Mouse (Mus musculus) myocyte (in vitro differentiated cells): ENCODE data around the gene Prcd. TPM values are rescaled to one million over a fixed set of nuclear protein-coding genes. Genes with fewer than 3 reads are reported as not detected.

Experiments used
- H3K27me3 ChIP-seq: one replicate; pipeline ENCODE4 v1.6.1; 2011; ENCODE audit not compliant: control insufficient read depth, insufficient read depth, insufficient read length
- H3K36me3 ChIP-seq: one replicate; pipeline ENCODE4 v1.6.1; 2011; ENCODE audit not compliant: control insufficient read depth, insufficient read depth
- H3K4me2 ChIP-seq: one replicate; pipeline ENCODE4 v1.6.1; 2011; ENCODE audit warnings: low read depth, control low read depth
- H3K4me3 ChIP-seq: one replicate; pipeline ENCODE4 v1.5.1; 2011; ENCODE audit warnings: mild to moderate bottlenecking, control low read depth, moderate library complexity
- H3K79me2 ChIP-seq: one replicate; pipeline ENCODE4 v1.6.1; 2011; ENCODE audit not compliant: control insufficient read depth, insufficient read depth
- H3ac ChIP-seq: one replicate; pipeline ENCODE4 v1.6.1; 2011; ENCODE audit not compliant: control insufficient read depth, insufficient read length
- CEBPB ChIP-seq: IDR thresholded peaks from 2 replicates; pipeline ENCODE4 v1.6.1; 2011; ENCODE audit warnings: mild to moderate bottlenecking, moderate library complexity; ENCODE audit not compliant: poor library complexity, insufficient read depth, severe bottlenecking
- E2F4 ChIP-seq: IDR thresholded peaks from one replicate; pipeline ENCODE4 v1.6.1; 2011; ENCODE audit warnings: mild to moderate bottlenecking, control low read depth, moderate library complexity; ENCODE audit not compliant: insufficient read depth
- MAX ChIP-seq: IDR thresholded peaks from one replicate; pipeline ENCODE4 v1.6.1; 2011; ENCODE audit warnings: low read depth, mild to moderate bottlenecking, control low read depth
- MYOD1 ChIP-seq, 3 experiments: IDR thresholded peaks; one replicate each; pipeline ENCODE4 v1.6.1; 2011; ENCODE audit warnings: control low read depth in 2 of 3, low read depth in 2 of 3, mild to moderate bottlenecking in 2 of 3, moderate library complexity in 1 of 3; ENCODE audit not compliant: insufficient read length in 2 of 3, control insufficient read depth in 1 of 3
- MYOG ChIP-seq, 3 experiments: IDR thresholded peaks; one replicate each; pipeline ENCODE4 v1.6.1; 2011; ENCODE audit warnings: control low read depth in 2 of 3, low read depth in 2 of 3, mild to moderate bottlenecking in 2 of 3; ENCODE audit not compliant: insufficient read length in 2 of 3, control insufficient read depth in 1 of 3, insufficient read depth in 1 of 3
- POLR2A ChIP-seq: IDR thresholded peaks from one replicate; pipeline ENCODE4 v1.6.1; 2011; ENCODE audit warnings: low read depth, mild to moderate bottlenecking, control low read depth, moderate library complexity; ENCODE audit not compliant: insufficient read length
- POLR2AphosphoS2 ChIP-seq: IDR thresholded peaks from one replicate; pipeline ENCODE4 v1.6.1; 2011; ENCODE audit warnings: low read depth, control low read depth; ENCODE audit not compliant: insufficient read length
- REST ChIP-seq: IDR thresholded peaks from one replicate; pipeline ENCODE4 v1.6.1; 2011; ENCODE audit warnings: mild to moderate bottlenecking, control low read depth, moderate library complexity; ENCODE audit not compliant: insufficient read depth, insufficient read length
- SRF ChIP-seq: IDR thresholded peaks from one replicate; pipeline ENCODE4 v1.6.1; 2011; ENCODE audit warnings: low read depth; ENCODE audit not compliant: control insufficient read depth, insufficient read length
- TCF12 ChIP-seq: IDR thresholded peaks from one replicate; pipeline ENCODE4 v1.6.1; 2011; ENCODE audit warnings: mild to moderate bottlenecking, control low read depth; ENCODE audit not compliant: poor library complexity, insufficient read depth, severe bottlenecking
- TCF3 ChIP-seq: IDR thresholded peaks from one replicate; pipeline ENCODE4 v1.6.1; 2011; ENCODE audit warnings: low read depth, control low read depth; ENCODE audit not compliant: insufficient read length
- USF1 ChIP-seq: IDR thresholded peaks from one replicate; pipeline ENCODE4 v1.6.1; 2011; ENCODE audit warnings: low read depth, mild to moderate bottlenecking, control low read depth, moderate library complexity
- polyA plus RNA-seq: library from polyadenylated mRNA; unstranded; fragments of >200 nt; fragmentation: generic; extraction: Trizol; gene quantifications from one replicate; pipeline ENCODE4 v1.2.1, GENCODE M21; 2012; ENCODE audit warnings: missing spikeins

The Prcd gene
- polyA plus RNA-seq, 1 experiment: 0.74 TPM

- H3K36me3 ChIP-seq: no peaks in the 10 kb centered on the region
- peak overlapping the region; percentile 73 for H3K4me2 ChIP-seq
- no peak overlapping the region for H3K4me3 ChIP-seq
- TF ChIP-seq POLR2A (no peak), TCF12 (no peak), CEBPB (no peak), POLR2AphosphoS2 (no peak), E2F4 (no peak), REST (no peak), SRF (no peak), USF1 (no peak), MYOD1 (IDR thresholded peaks at IDR 0.05; ENCODE audit: control insufficient read depth in 1 of 3, insufficient read length in 2 of 3, low read depth in 2 of 3) (no peak), MYOG (IDR thresholded peaks at IDR 0.05; ENCODE audit: control insufficient read depth in 1 of 3, insufficient read depth in 1 of 3, insufficient read length in 2 of 3, low read depth in 2 of 3) (no peak), MAX (no peak), TCF3 (no peak)
- no peaks in the 10 kb centered on the region for H3K79me2 ChIP-seq
- peak overlapping the region; percentile 2 for H3ac ChIP-seq
- peaks cover 6% of the 10 kb centered on the region for H3K27me3 ChIP-seq
Measured at GRCm38 (mm10) chr11:116653709-116654221, 431 bp downstream of the Prcd start.

DNA sequence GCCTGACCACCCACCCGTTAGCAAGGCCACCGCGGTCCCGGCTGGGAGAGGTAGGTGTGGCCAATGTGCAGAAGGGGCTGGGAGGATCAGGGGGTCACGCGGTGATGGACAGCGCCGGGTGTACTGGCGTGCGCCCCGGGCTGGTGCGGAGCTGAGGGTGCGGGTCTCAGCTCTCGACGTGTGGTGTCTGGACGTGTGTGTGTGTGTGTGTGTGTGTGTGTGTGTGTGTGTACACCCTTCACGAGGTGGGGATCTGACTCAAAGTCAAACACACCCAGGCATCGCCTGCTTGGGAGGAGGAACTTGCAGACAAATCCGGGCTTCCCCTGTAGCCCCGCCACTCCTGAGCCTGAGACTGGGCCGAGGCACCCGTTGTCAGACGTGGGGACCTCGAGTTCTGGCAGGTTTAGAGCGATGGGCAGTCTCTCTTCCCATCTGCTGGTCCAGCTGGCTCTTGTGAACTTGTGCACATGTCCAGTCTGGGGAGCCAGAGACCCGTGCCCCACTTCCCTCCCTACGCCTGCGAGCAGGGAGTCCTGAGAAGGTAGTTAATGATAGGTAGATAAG lies 1.0 kb downstream of the Prcd start, which contains the start of gene Cygb:
Gene Cygb, minus strand, starts transcription at position 59 of the 567 bp plus-strand sequence.
- TF ChIP-seq MAX (no peak), MYOD1 (IDR thresholded peaks at IDR 0.05; ENCODE audit: control insufficient read depth in 1 of 3, insufficient read length in 2 of 3, low read depth in 2 of 3) (peak in 2 of 3 experiments; percentile 89 to 96)
- H3K27me3 ChIP-seq: peaks cover 6% of the 10 kb centered on the region
- H3ac ChIP-seq: peak within 1 kb of the TSS; percentile 2
- peak within 1 kb of the TSS; percentile 73 for H3K4me2 ChIP-seq
- H3K4me3 ChIP-seq: no peak within 1 kb of the TSS
- H3K79me2 ChIP-seq: no peaks in the 10 kb centered on the region
- H3K36me3 ChIP-seq: no peaks in the 10 kb centered on the region

- H3K27me3 ChIP-seq: peaks cover 6% of the 10 kb centered on the region
- peak overlapping the region; percentile 8 for H3K4me3 ChIP-seq
- no peak for TF ChIP-seq POLR2A
- TF ChIP-seq MYOG (IDR thresholded peaks at IDR 0.05; ENCODE audit: control insufficient read depth in 1 of 3, insufficient read depth in 1 of 3, insufficient read length in 2 of 3, low read depth in 2 of 3): no peak
- no peak for TF ChIP-seq MAX
- no peak for TF ChIP-seq TCF12
- no peak for TF ChIP-seq REST
- TF ChIP-seq TCF3: no peak
- no peak for TF ChIP-seq CEBPB
- H3K79me2 ChIP-seq: no peaks in the 10 kb centered on the region
- peak overlapping the region; percentile 81 for H3K4me2 ChIP-seq
- no peaks in the 10 kb centered on the region for H3K36me3 ChIP-seq
- H3ac ChIP-seq: no peak overlapping the region
Measured at GRCm38 (mm10) chr11:116656348-116657191, 3.2 kb downstream of the Prcd start.

DNA sequence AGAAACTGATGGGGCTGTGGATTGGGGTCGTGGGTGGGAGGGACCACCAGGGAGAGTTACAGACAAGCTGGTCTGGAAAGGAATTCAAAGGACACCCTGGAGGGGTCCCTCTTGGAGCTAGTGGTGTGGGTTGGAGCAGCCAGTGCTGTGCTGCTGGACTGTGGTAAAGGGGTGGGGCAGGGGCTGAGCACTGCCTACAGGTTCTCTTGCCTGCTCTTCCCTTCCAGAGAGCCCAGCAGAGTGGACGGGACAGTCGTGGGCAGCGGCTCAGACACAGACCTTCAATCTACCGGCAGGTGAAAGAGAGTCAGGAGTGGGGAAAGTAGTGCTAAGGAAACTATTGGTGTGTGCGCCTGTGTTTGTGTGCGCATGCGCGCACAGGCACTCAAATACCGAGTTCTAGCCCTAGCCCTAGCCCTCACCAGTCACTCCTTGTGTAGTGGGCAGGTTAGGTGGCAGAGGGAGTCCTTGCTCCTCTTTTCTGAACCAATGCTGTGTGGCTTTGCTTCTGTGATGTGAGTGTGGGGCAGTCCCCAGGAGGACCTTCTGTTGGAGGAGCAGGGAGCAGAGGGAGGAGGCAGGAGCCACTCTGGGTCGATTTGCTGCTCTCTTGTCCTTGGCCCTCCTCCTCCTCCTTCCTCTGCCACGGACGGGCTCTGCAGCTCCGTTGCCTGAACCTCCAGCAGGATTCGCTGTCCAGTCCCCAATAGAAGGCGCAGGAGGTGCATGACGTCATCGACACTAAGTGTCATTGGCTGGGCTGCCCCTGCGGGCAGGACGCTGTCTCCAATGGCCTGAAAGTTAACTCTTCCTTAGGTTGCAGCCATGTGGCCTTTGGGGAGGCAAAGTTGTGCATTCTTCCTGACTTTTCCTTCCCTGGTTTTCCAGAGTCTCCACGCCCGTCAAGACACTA lies 4.2 kb downstream of the Prcd start:
- Histone ChIP-seq H3K79me2 (no peaks in the 10 kb centered on the region), H3K4me2 (peak overlapping the region; percentile 81), H3K4me3 (peak overlapping the region; percentile 8), H3K36me3 (no peaks in the 10 kb centered on the region), H3K27me3 (peaks cover 6% of the 10 kb centered on the region), H3ac (no peak overlapping the region)
- TF ChIP-seq E2F4 (no peak), SRF (no peak), MYOG (IDR thresholded peaks at IDR 0.05; ENCODE audit: control insufficient read depth in 1 of 3, insufficient read depth in 1 of 3, insufficient read length in 2 of 3, low read depth in 2 of 3) (peak in 1 of 3 experiments; percentile 8), TCF3 (no peak), POLR2A (peak; percentile 95), MYOD1 (IDR thresholded peaks at IDR 0.05; ENCODE audit: control insufficient read depth in 1 of 3, insufficient read length in 2 of 3, low read depth in 2 of 3) (no peak), CEBPB (no peak), REST (no peak), TCF12 (no peak), USF1 (peak; percentile 24), MAX (peak; percentile 33), POLR2AphosphoS2 (peak; percentile 96)
